Mouse (Mus musculus) liver, embryonic 11.5 days (tissue): ENCODE measurements around the gene Lrfn2. TPM values are rescaled to one million over a fixed set of nuclear protein-coding genes. Genes with fewer than 3 reads are reported as not detected.

Experiments
- ATAC-seq: fragments of 200-750 bp; cut with Nextera tagmentation; replicated peaks from 2 replicates; pipeline ENCODE4 v1.8.0; 2017; ENCODE audit warnings: moderate number of reproducible peaks, mild to moderate bottlenecking, moderate TSS enrichment, moderate library complexity; ENCODE audit not compliant: low FRiP score
- DNase-seq: peaks from one replicate; pipeline ENCODE4 v3.0.0-alpha.2; 2017; ENCODE audit warnings: low spot score
- H3K27ac ChIP-seq: fragments of 300-500 bp; sonication (generic); 2 replicates; pipeline ENCODE4 v1.5.1; 2014; ENCODE audit warnings: mild to moderate bottlenecking, low read depth, low read length, control low read depth
- H3K27me3 ChIP-seq: fragments of 300-500 bp; sonication (generic); replicated peaks from 2 replicates; pipeline ENCODE4 v1.6.1; 2014; ENCODE audit warnings: low read length, mixed read lengths; ENCODE audit not compliant: control insufficient read depth, insufficient read depth
- H3K36me3 ChIP-seq: fragments of 300-500 bp; sonication (generic); 2 replicates; pipeline ENCODE4 v1.6.1; 2014; ENCODE audit warnings: mild to moderate bottlenecking, low read length, moderate library complexity, mixed read lengths; ENCODE audit not compliant: control insufficient read depth, insufficient read depth
- H3K4me1 ChIP-seq: fragments of 300-500 bp; sonication (generic); replicated peaks from 2 replicates; pipeline ENCODE4 v1.6.1; 2014; ENCODE audit warnings: low read length, mixed read lengths; ENCODE audit not compliant: control insufficient read depth, insufficient read depth
- H3K4me2 ChIP-seq: fragments of 300-500 bp; sonication (generic); 2 replicates; pipeline ENCODE4 v1.6.1; 2014; ENCODE audit warnings: mild to moderate bottlenecking, control low read depth, moderate library complexity
- H3K4me3 ChIP-seq: fragments of 300-500 bp; sonication (generic); 2 replicates; pipeline ENCODE4 v1.5.1; 2014; ENCODE audit warnings: low read depth, low read length, control low read depth
- H3K9ac ChIP-seq: fragments of 300-500 bp; sonication (generic); 2 replicates; pipeline ENCODE4 v1.6.1; 2014; ENCODE audit warnings: low read depth, low read length, control low read depth
- H3K9me3 ChIP-seq: fragments of 300-500 bp; sonication (generic); 2 replicates; pipeline ENCODE4 v1.6.1; 2016; ENCODE audit warnings: low read length, inconsistent platforms, mixed read lengths; ENCODE audit not compliant: control insufficient read depth
- WGBS: fragments of 180-500 bp; shearing (Covaris S2); extraction: QIAGEN DNeasy Blood & Tissue Kit; methylation state at CpG from one replicate; pipeline ENCODE4 v1.1.7; 2014; 5-methylcytosine and 5-hydroxymethylcytosine counted together
- microRNA-seq: library from miRNA; unstranded; fragments of <30 nt; microRNA quantifications from one replicate; pipeline ENCODE4, GENCODE M21; 2017; ENCODE audit warnings: borderline number of aligned reads
- polyA plus RNA-seq: library from polyadenylated mRNA; unstranded; fragments of >200 nt; fragmentation: Nextera tagmentation; extraction: Ambion mirVana; gene quantifications from 2 replicates; pipeline ENCODE4 v1.2.1, GENCODE M21; 2014

The Lrfn2 gene
- polyA plus RNA-seq, 1 experiment from 2014 or later, result 0.27 TPM

DNA sequence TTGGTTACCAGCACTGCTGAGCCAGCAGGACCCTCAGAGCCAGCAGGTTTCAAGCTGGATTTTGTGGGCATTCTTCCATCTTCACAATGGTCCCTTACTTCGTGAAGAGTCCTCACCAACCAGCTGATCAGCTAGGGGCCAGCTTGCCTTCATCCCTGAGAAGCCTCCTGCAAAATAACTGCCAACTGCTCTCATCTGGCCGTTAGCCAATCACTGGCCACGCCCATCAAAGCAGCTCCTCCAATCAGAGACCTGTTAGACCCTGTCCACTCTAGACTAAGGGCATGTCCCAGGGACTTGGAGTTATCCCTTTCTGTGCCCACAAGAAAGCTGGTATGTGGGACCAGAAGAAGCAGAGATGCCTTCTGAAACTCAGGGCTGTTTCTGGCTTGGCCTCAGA is 181.2 kb downstream of the Lrfn2 start:
- DNase-seq, result no peak
- ATAC-seq, result no peak
- WGBS, result 47% methylated on average over 3 of the region's 3 CpGs

DNA sequence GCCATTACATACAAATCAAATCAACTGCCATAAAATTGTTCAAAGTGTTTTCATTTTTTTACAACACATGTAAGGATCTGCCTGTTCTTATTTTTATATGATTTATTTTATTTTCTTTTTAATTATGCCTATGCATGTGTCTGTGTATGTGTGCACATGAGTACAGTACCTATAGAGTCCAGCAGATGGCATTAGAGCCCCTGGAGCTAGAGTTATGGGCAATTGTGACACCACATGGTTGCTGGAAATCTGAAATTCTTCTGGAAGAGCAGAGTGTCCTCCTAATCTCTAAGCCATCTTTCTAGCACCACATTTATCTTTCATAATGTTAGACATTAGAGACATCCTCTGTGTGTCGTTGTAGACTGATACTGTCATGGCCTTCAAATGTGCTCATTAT is 192.0 kb downstream of the Lrfn2 start:
- H3K9me3 ChIP-seq, result no peaks in the 10 kb centered on the region
- no peaks in the 10 kb centered on the region for H3K4me1 ChIP-seq
- ATAC-seq (no peak), DNase-seq (no peak)
- H3K9ac ChIP-seq, result no peak overlapping the region
- H3K4me2 ChIP-seq, result no peak overlapping the region
- no peak overlapping the region for H3K4me3 ChIP-seq
- WGBS, result 81% methylated on average over 1 of the region's 1 CpGs
- H3K27ac ChIP-seq, result no peak overlapping the region
- no peaks in the 10 kb centered on the region for H3K27me3 ChIP-seq
- H3K36me3 ChIP-seq, result no peaks in the 10 kb centered on the region

More for the DNA sequence above, 181.2 kb downstream of the Lrfn2 start:
- no peak overlapping the region for H3K4me2 ChIP-seq
- H3K27me3 ChIP-seq, result no peaks in the 10 kb centered on the region
- H3K27ac ChIP-seq, result no peak overlapping the region
- H3K4me1 ChIP-seq, result no peaks in the 10 kb centered on the region
- no peaks in the 10 kb centered on the region for H3K36me3 ChIP-seq
- H3K9me3 ChIP-seq, result no peaks in the 10 kb centered on the region
- no peak overlapping the region for H3K4me3 ChIP-seq
- H3K9ac ChIP-seq, result no peak overlapping the region

DNA sequence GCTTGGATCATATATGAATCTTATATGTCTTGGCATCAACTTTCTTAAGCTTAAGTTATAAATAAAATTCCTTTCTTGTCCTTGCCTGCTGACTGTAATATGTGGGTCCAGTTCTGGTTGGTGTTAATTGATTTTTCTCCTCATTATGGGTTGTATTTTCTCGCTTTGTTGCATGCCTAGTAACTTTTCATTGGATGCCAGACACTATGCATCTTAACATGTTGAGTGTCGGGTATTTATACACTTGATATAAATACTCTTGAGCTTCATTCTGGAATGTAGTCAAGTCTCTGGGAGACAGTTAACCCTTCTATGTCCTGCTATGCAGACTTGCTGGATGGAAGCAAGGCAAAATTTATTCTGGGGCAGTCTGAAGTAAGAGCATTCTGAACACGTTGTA is 192.5 kb downstream of the Lrfn2 start:
- Histone ChIP-seq H3K36me3 (no peaks in the 10 kb centered on the region), H3K27me3 (no peaks in the 10 kb centered on the region)
- no peak for DNase-seq

More for the DNA sequence above, 192.5 kb downstream of the Lrfn2 start:
- Histone ChIP-seq H3K9me3 (no peaks in the 10 kb centered on the region), H3K4me2 (no peak overlapping the region), H3K9ac (no peak overlapping the region), H3K4me3 (no peak overlapping the region), H3K4me1 (no peaks in the 10 kb centered on the region), H3K27ac (no peak overlapping the region)
- 78% methylated on average over 3 of the region's 3 CpGs for WGBS
- ATAC-seq, result no peak

Small RNA genes within 50 kb of the gene (microRNA-seq; reads per million reads assigned to microRNA genes)
- gene Gm44304, result not detected
